Mouse (Mus musculus): ENCODE data around the gene Gjd3. TPM values are rescaled to one million over a fixed set of nuclear protein-coding genes. Genes with fewer than 3 reads are reported as not detected.
A peak's percentile ranks its signal among the peaks of the same experiment; 100 is the strongest.
"Not testable (repeated sequence)": the region's sequence is repeated elsewhere in the genome, so short reads cannot be mapped to it uniquely, and the experiment has no call there.

Gjd3 gene
- total RNA-seq, 2 experiments from 2014 or later: 0.52 to 1.1 TPM

DNA sequence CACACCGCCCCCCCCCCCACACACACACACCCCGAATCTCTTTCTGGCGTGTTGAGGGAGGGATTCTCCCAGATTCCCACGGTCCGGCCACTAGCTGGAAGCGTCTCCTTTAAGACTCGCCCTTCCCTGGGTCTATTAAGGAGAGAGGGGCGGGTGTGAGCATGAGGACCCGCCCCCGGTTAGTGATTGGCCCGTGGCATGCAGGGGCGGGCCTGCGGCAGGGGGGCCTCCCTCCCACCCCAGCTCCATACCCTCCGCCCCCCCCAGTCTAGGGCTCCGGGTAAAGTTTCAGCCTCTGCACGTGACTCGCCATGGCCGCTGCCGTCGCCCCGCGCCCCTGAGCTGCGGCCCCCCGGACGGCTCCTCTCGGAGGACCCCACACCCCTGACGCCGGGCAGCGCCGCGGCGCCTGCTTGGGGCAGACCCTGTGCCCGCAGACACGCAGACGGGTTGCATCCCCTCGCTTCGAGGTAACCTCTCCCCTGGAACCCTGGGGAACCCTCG, 45.4 kb downstream of the Gjd3 start:
- intact Hi-C loops (cut with DNase I): no loop called here
- peak; percentile 91 for DNase-seq (ENCODE audit: low spot score)

DNA sequence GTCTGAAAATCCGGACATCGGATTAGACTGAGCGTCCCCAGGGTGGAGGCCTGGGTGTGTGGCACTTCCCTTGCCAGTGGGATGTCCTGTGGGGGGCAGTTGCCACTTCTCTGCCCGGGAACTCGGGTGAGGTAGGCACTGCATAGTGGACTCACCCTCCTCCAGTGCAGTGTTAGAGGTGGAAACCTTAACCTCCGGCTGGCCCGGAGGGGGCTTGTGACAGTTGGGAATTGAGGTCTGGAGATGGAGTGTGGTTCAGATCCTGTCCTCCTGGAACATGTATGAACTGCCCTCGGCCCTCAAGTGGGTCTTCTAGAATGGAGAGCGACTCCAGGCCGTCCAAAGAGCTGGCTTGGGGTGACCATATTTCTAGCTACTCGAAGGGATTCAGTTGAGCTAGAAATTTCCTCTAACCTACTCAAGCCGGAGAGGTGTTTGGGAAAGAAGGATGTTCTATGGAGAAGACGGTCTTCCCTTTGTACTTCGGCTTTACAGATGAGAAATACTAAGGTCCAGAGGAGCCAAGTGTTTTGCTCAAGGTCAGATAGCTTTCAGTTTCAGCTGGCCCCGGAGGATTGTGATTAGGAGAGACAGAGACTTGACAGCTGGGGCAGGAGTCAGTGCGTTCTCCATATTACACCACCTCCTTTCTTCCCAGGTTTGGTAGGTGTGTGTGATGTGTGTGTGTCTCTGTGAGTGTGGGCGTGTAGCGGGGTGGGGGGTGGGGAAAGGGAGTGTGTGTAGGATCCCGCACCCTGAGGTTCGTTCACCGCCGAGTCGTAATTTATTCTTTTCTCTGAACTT, 46.0 kb downstream of the Gjd3 start:
- intact Hi-C loops (cut with DNase I): no loop called here
- no peak for DNase-seq (ENCODE audit: low spot score)

DNA sequence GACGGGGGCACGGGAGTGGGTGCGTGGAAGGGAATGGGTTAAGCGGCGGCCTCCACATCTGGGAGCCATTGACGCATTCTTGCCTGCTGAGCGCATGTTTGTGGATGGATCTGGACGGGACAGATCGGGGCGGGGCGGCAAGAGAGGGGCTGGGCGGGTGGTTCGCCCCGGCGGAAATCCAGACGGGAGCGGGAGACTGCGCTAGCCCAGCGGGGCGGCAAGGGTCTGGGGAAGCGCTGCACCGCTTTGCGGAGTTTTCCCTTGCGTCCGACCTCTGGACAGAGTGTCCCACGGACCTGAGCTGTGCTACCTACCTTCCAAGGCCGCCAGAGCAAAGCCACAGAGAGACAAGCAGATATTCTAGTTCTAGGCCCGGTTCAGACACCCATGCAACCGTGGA, 46.6 kb downstream of the Gjd3 start:
- DNase-seq (ENCODE audit: low spot score): peak; percentile 73
- intact Hi-C loops (cut with DNase I): no loop called here

DNA sequence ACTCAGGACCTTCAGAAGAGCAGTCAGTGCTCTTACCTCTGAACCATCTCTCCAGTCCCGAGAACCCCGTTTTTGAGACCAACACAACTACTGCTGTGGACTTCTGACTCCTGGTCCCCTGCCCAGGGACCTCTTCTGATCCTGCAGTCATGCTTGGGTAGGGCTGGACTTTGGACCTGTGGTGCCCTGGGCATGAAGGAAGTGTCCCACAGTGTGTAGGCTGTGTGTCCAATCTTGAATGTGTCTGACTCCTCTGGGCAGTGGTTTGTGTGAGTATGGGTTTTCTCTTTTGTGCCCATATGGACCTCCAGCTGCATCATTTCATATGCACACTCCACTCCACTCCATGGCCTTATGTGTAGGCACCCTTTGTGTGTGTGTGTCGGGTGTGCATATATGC, 47.7 kb downstream of the Gjd3 start:
- intact Hi-C loops (cut with DNase I): no loop called here
- no peak for DNase-seq (ENCODE audit: low spot score)

DNA sequence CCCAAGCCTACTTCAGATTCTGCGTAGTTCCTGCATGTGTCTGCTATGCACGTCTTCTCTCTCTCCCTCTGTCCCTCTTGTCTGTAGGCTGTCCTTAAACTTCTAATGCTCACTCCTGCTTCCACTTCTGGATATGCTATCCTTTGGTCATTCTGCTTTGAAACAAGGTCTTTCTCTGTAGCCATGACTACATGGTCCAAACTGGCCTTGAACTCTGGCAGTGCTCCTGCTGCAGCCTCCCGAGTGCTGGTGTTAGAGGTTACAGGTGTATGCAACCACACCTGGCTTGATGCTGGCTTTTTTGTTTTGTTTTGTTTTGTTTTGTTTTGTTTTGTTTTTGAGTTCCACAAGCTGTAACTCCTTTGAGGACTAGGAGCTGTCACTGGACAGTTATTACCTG, 48.4 kb downstream of the Gjd3 start:
- intact Hi-C loops (cut with DNase I): no loop called here
- DNase-seq (ENCODE audit: low spot score): no peak

DNA sequence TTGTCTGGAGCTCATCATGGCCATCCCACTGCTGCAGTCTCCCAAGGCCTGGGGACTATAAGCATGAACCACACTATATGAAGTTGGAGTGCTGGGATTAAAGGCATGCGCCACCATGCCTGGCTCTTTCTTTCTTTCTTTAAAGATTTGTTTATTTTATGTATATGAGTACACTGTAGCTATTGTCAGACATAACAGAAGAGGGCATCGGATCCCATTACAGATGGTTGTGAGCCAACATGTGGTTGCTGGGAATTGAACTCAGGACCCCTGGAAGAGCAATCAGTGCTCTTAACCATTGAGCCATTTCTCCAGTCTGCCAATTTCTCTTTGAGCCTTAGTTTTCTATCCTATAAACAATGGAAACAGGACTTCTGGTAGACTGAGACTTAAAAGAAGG, 49.0 kb downstream of the Gjd3 start:
- not testable (repeated sequence) for DNase-seq (ENCODE audit: low spot score)
- intact Hi-C loops (cut with DNase I): loop anchor here (2.0 kb wide), 1 partner anchor 39 kb away; no protein-coding TSS in a partner anchor

DNA sequence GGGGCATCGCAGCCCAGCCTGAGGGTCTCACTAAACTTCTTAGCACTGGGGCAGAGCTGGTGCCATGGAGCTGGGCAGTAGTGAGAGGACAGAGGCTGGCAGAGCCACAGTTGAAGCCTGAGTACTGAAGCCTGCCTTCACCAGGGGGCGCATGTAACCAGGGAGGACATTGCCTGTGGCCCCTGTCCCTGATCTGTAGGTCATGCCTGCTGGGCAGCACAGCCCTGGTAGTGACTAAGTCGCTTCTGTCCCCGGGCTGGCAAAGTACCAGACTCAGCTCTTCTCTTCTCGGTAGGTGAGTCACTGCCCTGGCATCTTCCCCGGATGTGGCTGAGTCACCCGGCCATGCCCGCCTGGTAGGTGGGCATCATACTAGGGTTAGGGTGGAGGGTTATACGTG, 49.7 kb downstream of the Gjd3 start:
- DNase-seq (ENCODE audit: low spot score): no peak
- intact Hi-C loops (cut with DNase I): loop anchor here (2.0 kb wide), 1 partner anchor 40 kb away; no protein-coding TSS in a partner anchor

DNA sequence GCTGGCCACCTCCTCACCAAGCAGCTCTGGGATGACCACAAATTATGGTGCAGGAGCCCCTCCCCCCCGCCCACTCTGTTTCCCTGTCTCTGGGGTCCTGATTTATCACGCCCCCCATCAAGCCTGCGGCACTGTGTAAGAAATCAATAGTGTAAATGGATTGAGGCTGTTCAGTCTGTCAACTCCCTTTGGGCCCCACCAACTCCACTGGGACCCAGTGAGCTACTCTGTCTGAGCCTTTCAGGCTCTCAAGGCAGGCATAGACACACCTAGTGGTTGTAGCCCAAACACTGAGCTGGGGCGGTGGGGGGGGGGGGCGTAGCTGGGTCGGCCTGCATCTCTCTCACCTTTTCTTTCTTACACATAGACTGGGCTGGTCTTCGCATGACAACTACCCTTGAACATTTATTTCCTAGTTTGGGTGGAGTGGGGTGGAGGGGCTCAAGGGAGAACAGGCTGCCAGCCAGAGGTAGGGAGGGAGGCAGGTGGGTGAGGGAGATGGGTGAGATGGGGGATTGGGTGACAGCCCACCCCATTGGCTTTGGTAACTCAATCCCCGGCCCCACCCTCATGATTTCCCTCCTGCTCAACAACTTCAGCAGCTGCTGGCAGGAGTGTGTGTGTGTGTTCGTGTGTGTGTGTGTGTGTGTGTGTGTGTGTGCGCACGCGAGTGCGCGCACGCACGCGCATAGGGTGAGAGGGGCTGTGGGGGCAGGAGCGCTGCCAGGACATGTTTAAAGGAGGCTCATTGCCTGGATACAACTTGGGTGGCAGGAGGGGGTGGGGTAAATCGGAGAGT, 50.3 kb downstream of the Gjd3 start:
- DNase-seq (ENCODE audit: low spot score): no peak
- intact Hi-C loops (cut with DNase I): loop anchor here (2.0 kb wide), 1 partner anchor 40 kb away; no protein-coding TSS in a partner anchor

Other genes starting within 250 kb of the Gjd3 start
- 100 to 1,000 TPM; 102 to 117 TPM for gene Thra, start 242.4 kb downstream of the Gjd3 start, total RNA-seq (2021)
- gene Nr1d1, start 207.7 kb downstream of the Gjd3 start, total RNA-seq (2021): 100 to 1,000 TPM in 1 of 2 experiments, 10 to 100 TPM in 1; 61.2 to 129 TPM
- 10 to 100 TPM; 73.0 to 78.1 TPM for gene Msl1, start 187.5 kb downstream of the Gjd3 start, total RNA-seq (2021)
- gene Casc3, start 178.1 kb downstream of the Gjd3 start, total RNA-seq (2021): 10 to 100 TPM; 22.4 to 25.5 TPM
- gene Rapgefl1, start 146.2 kb downstream of the Gjd3 start, total RNA-seq (2021): under 1 TPM; 0.60 to 0.78 TPM
- 10 to 100 TPM in 1 of 2 experiments, 1 to 10 TPM in 1; 7.8 to 11.2 TPM for gene Wipf2, start 119.4 kb downstream of the Gjd3 start, total RNA-seq (2021)
- gene Cdc6, start 75.2 kb downstream of the Gjd3 start, total RNA-seq (2021): under 1 TPM; 0.28 to 0.52 TPM
- gene Rara, start 55.2 kb downstream of the Gjd3 start, total RNA-seq (2021): 10 to 100 TPM; 11.8 TPM
- 1 to 10 TPM; 4.2 to 4.6 TPM for gene Top2a, start 41.2 kb upstream of the Gjd3 start, total RNA-seq (2021)
- gene Igfbp4, start 58.2 kb upstream of the Gjd3 start, total RNA-seq (2021): 10 to 100 TPM; 87.8 to 99.7 TPM
- gene Tns4, start 106.3 kb upstream of the Gjd3 start, total RNA-seq (2021): under 1 TPM; 0.18 to 0.20 TPM
- gene Ccr7, start 172.1 kb upstream of the Gjd3 start, total RNA-seq (2021): under 1 TPM; 0.29 to 0.64 TPM
- 10 to 100 TPM; 46.0 to 51.8 TPM for gene Smarce1, start 248.0 kb upstream of the Gjd3 start, total RNA-seq (2021)